Mouse (Mus musculus): ENCODE results near the gene Tjp3. TPM values are rescaled to one million over a fixed set of nuclear protein-coding genes. Genes with fewer than 3 reads are reported as not detected.

Tjp3 gene
- polyA plus RNA-seq, 1 experiment from 2014 or later: 42.5 TPM

DNA sequence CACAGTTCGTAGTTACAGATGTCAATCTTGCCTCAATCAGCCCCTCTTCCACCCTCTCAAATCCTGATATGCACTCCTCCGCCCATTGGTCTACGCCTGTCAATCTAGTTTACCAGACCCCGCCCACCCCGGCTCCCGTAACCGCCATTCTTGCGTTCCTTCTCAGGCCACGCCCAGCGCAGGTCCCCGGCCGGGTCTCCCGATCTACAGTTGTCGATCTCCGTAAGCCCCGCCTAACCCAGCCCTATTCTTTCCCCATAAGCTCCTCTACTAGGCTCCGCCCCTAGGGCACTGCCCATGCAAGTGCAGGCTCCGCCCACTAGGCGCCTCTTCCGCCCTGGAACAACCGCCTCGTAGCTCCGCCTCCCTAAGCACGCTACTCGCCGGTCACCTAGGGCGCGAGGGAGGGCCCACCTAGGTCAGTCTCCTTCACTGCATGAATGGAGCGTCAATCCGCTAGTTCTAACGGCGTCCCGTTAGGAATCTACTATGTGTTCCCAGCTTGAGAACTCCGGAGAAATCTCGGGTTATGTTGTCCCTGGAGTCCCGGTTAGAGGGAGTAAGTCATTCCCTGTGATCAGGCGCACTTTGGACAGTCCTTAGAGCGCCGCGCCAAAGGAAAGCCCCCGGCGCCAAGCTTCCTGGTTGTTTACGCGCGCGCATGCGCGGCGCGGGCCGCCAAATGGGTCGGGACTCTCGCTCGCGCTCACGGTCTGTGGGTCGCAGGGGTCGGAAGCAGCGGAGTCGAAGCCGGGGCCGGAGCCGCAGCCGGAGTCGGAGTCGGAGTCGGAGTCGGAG lies 29.4 kb upstream of the Tjp3 start, which contains the start of gene Cactin:
Gene Cactin, plus strand, starts transcription at position 554 of the 798 bp plus-strand sequence.
- peaks cover 31% of the 10 kb centered on the region for H3K36me3 ChIP-seq (ENCODE audit: control insufficient read depth, insufficient read depth, low read length)
- H3K4me2 ChIP-seq (replicated peaks; ENCODE audit: low read depth): peak within 1 kb of the TSS; percentile 80
- TF ChIP-seq EP300 (optimal IDR thresholded peaks at IDR 0.05) (peak; percentile 97), CTCF (IDR thresholded peaks at IDR 0.05; ENCODE audit: low read depth) (peak; percentile 54)
- H3K4me1 ChIP-seq (replicated peaks; ENCODE audit: control insufficient read depth, insufficient read depth): peaks cover 13% of the 10 kb centered on the region; the same call in 1 of the 2 replicates
- H3K27me3 ChIP-seq (ENCODE audit: control insufficient read depth, insufficient read depth, low read length): no peaks in the 10 kb centered on the region
- H3K9ac ChIP-seq (ENCODE audit: low read length): peak within 1 kb of the TSS; percentile 92
- 1% methylated on average over 68 of the region's 68 CpGs for WGBS
- H3K4me3 ChIP-seq (ENCODE audit: low read depth, low read length): peak within 1 kb of the TSS; percentile 90
- DNase-seq (ENCODE audit: low spot score) (peak; percentile 100), ATAC-seq (ENCODE audit: low FRiP score, low TSS enrichment) (peak; percentile 91)
- H3K9me3 ChIP-seq (ENCODE audit: control insufficient read depth, low read length): no peaks in the 10 kb centered on the region
- H3K27ac ChIP-seq (replicated peaks): peak within 1 kb of the TSS; percentile 87

- DNase-seq (ENCODE audit: low spot score) (peak; percentile 98), ATAC-seq (ENCODE audit: low FRiP score, low TSS enrichment) (no peak)
- peak overlapping the region; percentile 51 for H3K4me2 ChIP-seq (replicated peaks; ENCODE audit: low read depth)
- peaks cover 24% of the 10 kb centered on the region for H3K36me3 ChIP-seq (ENCODE audit: control insufficient read depth, insufficient read depth, low read length)
- peak overlapping the region; percentile 84 for H3K27ac ChIP-seq (replicated peaks)
- TF ChIP-seq CTCF (IDR thresholded peaks at IDR 0.05; ENCODE audit: low read depth) (no peak), EP300 (optimal IDR thresholded peaks at IDR 0.05) (no peak)
- H3K4me3 ChIP-seq (ENCODE audit: low read depth, low read length): peak overlapping the region; percentile 27
- WGBS: under 1% methylated on average over 38 of the region's 38 CpGs
- H3K9me3 ChIP-seq (ENCODE audit: control insufficient read depth, low read length): no peaks in the 10 kb centered on the region
- H3K9ac ChIP-seq (ENCODE audit: low read length): peak overlapping the region; percentile 24; the same call in 1 of the 2 replicates
- H3K4me1 ChIP-seq (replicated peaks; ENCODE audit: control insufficient read depth, insufficient read depth): peaks cover 13% of the 10 kb centered on the region; the same call in 1 of the 2 replicates
- H3K27me3 ChIP-seq (ENCODE audit: control insufficient read depth, insufficient read depth, low read length): no peaks in the 10 kb centered on the region
Observed at GRCm38 (mm10) chr10:81319741-81320549, 28.6 kb upstream of the Tjp3 start.

DNA sequence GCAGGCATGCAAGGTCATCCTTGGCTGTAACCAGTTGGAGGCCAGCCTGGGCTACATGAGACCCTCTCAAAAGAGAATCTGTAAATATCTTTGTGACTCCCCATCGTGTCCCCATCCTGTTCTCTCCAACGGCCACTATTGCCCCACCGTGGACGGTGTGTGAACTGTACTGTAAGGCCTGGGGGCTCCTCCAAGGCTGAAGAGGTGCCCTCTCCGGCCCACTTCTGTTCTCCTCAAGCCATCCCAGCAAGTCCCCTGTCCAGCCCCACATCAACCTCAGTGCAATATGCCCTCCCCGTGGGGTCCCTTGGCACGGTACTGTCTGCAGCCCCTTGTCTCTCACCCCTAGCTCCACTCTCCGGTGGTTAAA lies 27.9 kb upstream of the Tjp3 start:
- ATAC-seq (ENCODE audit: low FRiP score, low TSS enrichment) (no peak), DNase-seq (ENCODE audit: low spot score) (no peak)
- peaks cover 19% of the 10 kb centered on the region for H3K36me3 ChIP-seq (ENCODE audit: control insufficient read depth, insufficient read depth, low read length)
- H3K9ac ChIP-seq (ENCODE audit: low read length): no peak overlapping the region; the same call in 1 of the 2 replicates
- H3K27ac ChIP-seq (replicated peaks): peak overlapping the region; percentile 84
- no peak for TF ChIP-seq EP300 (optimal IDR thresholded peaks at IDR 0.05)
- peak; percentile 56 for TF ChIP-seq CTCF (IDR thresholded peaks at IDR 0.05; ENCODE audit: low read depth)
- H3K27me3 ChIP-seq (ENCODE audit: control insufficient read depth, insufficient read depth, low read length): no peaks in the 10 kb centered on the region
- peaks cover 13% of the 10 kb centered on the region; the same call in 1 of the 2 replicates for H3K4me1 ChIP-seq (replicated peaks; ENCODE audit: control insufficient read depth, insufficient read depth)
- WGBS: 26% methylated on average over 8 of the region's 8 CpGs
- no peaks in the 10 kb centered on the region for H3K9me3 ChIP-seq (ENCODE audit: control insufficient read depth, low read length)
- no peak overlapping the region for H3K4me3 ChIP-seq (ENCODE audit: low read depth, low read length)
- peak overlapping the region; percentile 51 for H3K4me2 ChIP-seq (replicated peaks; ENCODE audit: low read depth)

- 84% methylated on average over 13 of the region's 13 CpGs for WGBS
- peaks cover 16% of the 10 kb centered on the region for H3K36me3 ChIP-seq (ENCODE audit: control insufficient read depth, insufficient read depth, low read length)
- H3K4me1 ChIP-seq (replicated peaks; ENCODE audit: control insufficient read depth, insufficient read depth): peaks cover 13% of the 10 kb centered on the region; the same call in 1 of the 2 replicates
- H3K27me3 ChIP-seq (ENCODE audit: control insufficient read depth, insufficient read depth, low read length): no peaks in the 10 kb centered on the region
- no peak overlapping the region for H3K4me2 ChIP-seq (replicated peaks; ENCODE audit: low read depth)
- peak overlapping the region; percentile 23; the same call in 1 of the 2 replicates for H3K9ac ChIP-seq (ENCODE audit: low read length)
- DNase-seq (ENCODE audit: low spot score) (peak; percentile 60), ATAC-seq (ENCODE audit: low FRiP score, low TSS enrichment) (no peak)
- H3K9me3 ChIP-seq (ENCODE audit: control insufficient read depth, low read length): no peaks in the 10 kb centered on the region
- no peak overlapping the region for H3K4me3 ChIP-seq (ENCODE audit: low read depth, low read length)
- TF ChIP-seq CTCF (IDR thresholded peaks at IDR 0.05; ENCODE audit: low read depth) (no peak), EP300 (optimal IDR thresholded peaks at IDR 0.05) (no peak)
- peak overlapping the region; percentile 84; the same call in 1 of the 2 replicates for H3K27ac ChIP-seq (replicated peaks)
Observed at GRCm38 (mm10) chr10:81318589-81319329, 27.4 kb upstream of the Tjp3 start.

- peak; percentile 6; the same call in 1 of the 2 replicates for ATAC-seq (ENCODE audit: low FRiP score, low TSS enrichment)
- Histone ChIP-seq H3K4me1 (replicated peaks; ENCODE audit: control insufficient read depth, insufficient read depth) (peaks cover 13% of the 10 kb centered on the region; the same call in 1 of the 2 replicates), H3K9me3 (ENCODE audit: control insufficient read depth, low read length) (no peaks in the 10 kb centered on the region), H3K4me3 (ENCODE audit: low read depth, low read length) (peak overlapping the region; percentile 28), H3K27ac (replicated peaks) (peak overlapping the region; percentile 65), H3K9ac (ENCODE audit: low read length) (peak overlapping the region; percentile 61), H3K4me2 (replicated peaks; ENCODE audit: low read depth) (peak overlapping the region; percentile 61), H3K36me3 (ENCODE audit: control insufficient read depth, insufficient read depth, low read length) (peaks cover 12% of the 10 kb centered on the region), H3K27me3 (ENCODE audit: control insufficient read depth, insufficient read depth, low read length) (no peaks in the 10 kb centered on the region)
- DNase-seq (ENCODE audit: low spot score): peak; percentile 85
- WGBS: 22% methylated on average over 20 of the region's 20 CpGs
- TF ChIP-seq CTCF (IDR thresholded peaks at IDR 0.05; ENCODE audit: low read depth) (peak; percentile 25; the same call in 1 of the 2 replicates), EP300 (optimal IDR thresholded peaks at IDR 0.05) (no peak)
Observed at GRCm38 (mm10) chr10:81317273-81317672, 25.9 kb upstream of the Tjp3 start.
